Mouse (Mus musculus): Measurements from ENCODE around the gene Numa1.

- TF ChIP-seq GATA1 (IDR thresholded peaks at IDR 0.05; ENCODE audit: borderline replicate concordance, low read length) (no peak), FLI1 (IDR thresholded peaks at IDR 0.05; ENCODE audit: low read length) (no peak)
These were observed 84.1 kb downstream of the Numa1 start for GRCm38 (mm10) chr7:102018034-102018433.
